ENCODE assay signal across 9 mouse cellular contexts in the genomic region with DNA sequence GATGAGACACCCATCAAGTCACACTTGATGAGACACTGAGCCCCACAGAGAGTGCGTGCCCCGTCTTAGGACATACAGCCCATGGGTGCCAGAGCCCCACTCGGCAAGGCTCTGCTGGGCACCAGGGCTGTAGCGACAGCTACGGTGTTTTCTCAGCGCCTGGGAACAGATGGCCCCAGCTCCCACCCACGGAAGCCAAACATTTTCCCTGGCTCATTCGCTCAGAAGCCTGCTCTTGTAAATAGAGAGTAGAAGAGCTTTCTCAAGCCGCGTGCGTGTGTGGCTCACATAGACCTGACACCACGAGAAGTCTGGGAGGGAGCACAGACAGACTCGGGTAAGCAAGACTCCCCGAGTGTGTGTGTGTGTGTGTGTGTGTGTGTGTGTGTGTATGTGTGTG. TPM values are rescaled to one million over a fixed set of nuclear protein-coding genes. Genes with fewer than 3 reads are reported as not detected.
DNase-seq lines count a peak whose midpoint lies in the region; ATAC-seq and TF ChIP-seq lines count a peak whose summit lies in the region.
"Had no signal": no experiment of that assay in that cellular context is flagged by ENCODE, and none has a peak within 500 bp of the region (broad histone marks: within the 10 kb centered on the region; RNA-seq: fewer than 3 reads in every experiment).

A gene (plus strand): TSS at position 265 of the 400 bp plus-strand sequence.

- no peaks in the 10 kb centered on the region for H3K27me3 ChIP-seq in forebrain, embryonic 11.5 days (ENCODE audit: control insufficient read depth, insufficient read depth, low read length)
- no peaks in the 10 kb centered on the region for H3K27me3 ChIP-seq in midbrain, postnatal 0 days (ENCODE audit: insufficient read depth, low read length)
- H3K27me3 ChIP-seq in intestine, embryonic 15.5 days (replicated peaks) = no peaks in the 10 kb centered on the region

- no peak within 1 kb of the TSS for H3K4me3 ChIP-seq in forebrain, embryonic 11.5 days (ENCODE audit: low read depth, low read length)
- H3K4me3 ChIP-seq in midbrain, postnatal 0 days (ENCODE audit: low read depth, low read length) = no peak within 1 kb of the TSS
- H3K4me3 ChIP-seq in intestine, embryonic 15.5 days (replicated peaks) = no peak within 1 kb of the TSS

- TF ChIP-seq CTCF in midbrain, postnatal 0 days (IDR thresholded peaks at IDR 0.05) = no peak

- DNase-seq in adrenal gland, postnatal 4 days (ENCODE audit: low spot score in 2 of 2) = no peak
- DNase-seq in forebrain, embryonic 11.5 days (ENCODE audit: low spot score) = no peak
- DNase-seq in layer of hippocampus, adult 9-11 months = peak; percentile 76
- peak; percentile 41 for DNase-seq in midbrain, postnatal 0 days (ENCODE audit: low spot score)
- no peak for DNase-seq in B cell, adult 2 months
- DNase-seq in gastrocnemius, postnatal 14 days = no peak
- no peak for DNase-seq in spleen, adult 12 weeks (ENCODE audit: low spot score)
- DNase-seq: heart, postnatal 36 days had no signal

- no peak for ATAC-seq in forebrain, embryonic 11.5 days (replicated peaks; ENCODE audit: low FRiP score)
- no peak for ATAC-seq in midbrain, postnatal 0 days (ENCODE audit: low FRiP score)
- no peak for ATAC-seq in intestine, embryonic 15.5 days

- no peaks in the 10 kb centered on the region for H3K36me3 ChIP-seq in forebrain, embryonic 11.5 days (ENCODE audit: control insufficient read depth, insufficient read depth, low read length)
- H3K36me3 ChIP-seq in midbrain, postnatal 0 days (ENCODE audit: insufficient read depth, low read length) = no peaks in the 10 kb centered on the region
- no peaks in the 10 kb centered on the region for H3K36me3 ChIP-seq in intestine, embryonic 15.5 days

- H3K9me3 ChIP-seq in forebrain, embryonic 11.5 days (ENCODE audit: control insufficient read depth, low read length) = no peaks in the 10 kb centered on the region
- no peaks in the 10 kb centered on the region for H3K9me3 ChIP-seq in midbrain, postnatal 0 days (ENCODE audit: low read length)
- H3K9me3 ChIP-seq in intestine, embryonic 15.5 days = no peaks in the 10 kb centered on the region

- intact Hi-C loops in gastrocnemius, postnatal 14 days (cut with DNase I; ENCODE audit: low total_unique reads) = no loop called here

- 75% methylated on average over 14 of the region's 14 CpGs for WGBS in forebrain, embryonic 11.5 days
- 60% methylated on average over 14 of the region's 14 CpGs for WGBS in midbrain, postnatal 0 days
- 43% methylated on average over 14 of the region's 14 CpGs for WGBS in intestine, embryonic 15.5 days

- H3K27ac ChIP-seq in forebrain, embryonic 11.5 days (ENCODE audit: low read depth, low read length) = no peak within 1 kb of the TSS
- H3K27ac ChIP-seq in midbrain, postnatal 0 days (ENCODE audit: low read depth, low read length) = no peak within 1 kb of the TSS
- H3K27ac ChIP-seq in intestine, embryonic 15.5 days = no peak within 1 kb of the TSS

- no peak within 1 kb of the TSS for H3K9ac ChIP-seq in forebrain, embryonic 11.5 days (ENCODE audit: low read length)
- no peak within 1 kb of the TSS for H3K9ac ChIP-seq in midbrain, postnatal 0 days (replicated peaks; ENCODE audit: low read length, poor library complexity, severe bottlenecking)
- H3K9ac ChIP-seq in intestine, embryonic 15.5 days = no peak within 1 kb of the TSS

- no peak within 1 kb of the TSS for H3K4me2 ChIP-seq in forebrain, embryonic 11.5 days (ENCODE audit: low read depth, low read length, severe bottlenecking)
- no peak within 1 kb of the TSS for H3K4me2 ChIP-seq in midbrain, postnatal 0 days (ENCODE audit: low read depth, low read length, poor library complexity, severe bottlenecking)
- H3K4me2 ChIP-seq in intestine, embryonic 15.5 days (replicated peaks) = no peak within 1 kb of the TSS

- no peaks in the 10 kb centered on the region for H3K4me1 ChIP-seq in forebrain, embryonic 11.5 days (replicated peaks; ENCODE audit: control insufficient read depth, insufficient read depth, low read length)
- 0 out of 2 replicates have a peak, but pooled peaks cover 4% of the 10 kb centered on the region for H3K4me1 ChIP-seq in midbrain, postnatal 0 days (ENCODE audit: insufficient read depth, low read length)
- H3K4me1 ChIP-seq in intestine, embryonic 15.5 days (replicated peaks) = no peaks in the 10 kb centered on the region; the same call in 1 of the 2 replicates

RNA-seq across cellular contexts. Expression of the gene that starts here (rescaled TPM):
- 10 to 100 TPM; 28.9 to 30.7 TPM for total RNA-seq in adrenal gland, postnatal 4 days (2021)
- polyA plus RNA-seq in forebrain, embryonic 11.5 days (2014; fragmentation: Nextera tagmentation; extraction: Ambion mirVana) = 31.3 and 35.6 TPM in 2 replicates
- total RNA-seq in midbrain, postnatal 0 days (2014; rRNA removed) = 59.8 and 67.1 TPM in 2 replicates
- 67.4 and 67.6 TPM in 2 replicates for polyA plus RNA-seq in midbrain, postnatal 0 days (2015; fragmentation: Nextera tagmentation; extraction: Ambion mirVana)
- polyA plus RNA-seq in intestine, embryonic 15.5 days (2015; fragmentation: Nextera tagmentation; extraction: Ambion mirVana) = 6.3 and 8.4 TPM in 2 replicates
- under 1 TPM; 0.29 to 0.37 TPM for total RNA-seq in gastrocnemius, postnatal 14 days (2021)

Comparison
In these comparisons a context has a peak if more than half of its experiments do, and no peak if none do; other contexts are left out.
1. RNA of the gene that starts here (total RNA-seq): 59.8 to 67.1 TPM in midbrain, postnatal 0 days and 28.9 to 30.7 TPM in adrenal gland, postnatal 4 days; 0.29 to 0.37 TPM in gastrocnemius, postnatal 14 days; every median in the first group is over 10 times any median in the second.
2. DNase-seq: peak in layer of hippocampus, adult 9-11 months (single experiment) and midbrain, postnatal 0 days (single experiment); none in adrenal gland, postnatal 4 days (0 of 2), forebrain, embryonic 11.5 days (single experiment), B cell, adult 2 months (0 of 2), gastrocnemius, postnatal 14 days (single experiment) and spleen, adult 12 weeks (single experiment).